Mouse (Mus musculus): Measurements from ENCODE around the gene Retnla. TPM values are rescaled to one million over a fixed set of nuclear protein-coding genes. Genes with fewer than 3 reads are reported as not detected.

The Retnla gene
- total RNA-seq, 2 experiments from 2014 or later: not detected

Other genes with a start within 250 kb of the Retnla start
- gene Trat1, start 70.5 kb upstream of the Retnla start, total RNA-seq (2021): under 1 TPM; 0.17 to 0.23 TPM
- gene Retnlb, start 25.7 kb upstream of the Retnla start, total RNA-seq (2021): not detected
- gene Retnlg, start 30.1 kb downstream of the Retnla start, total RNA-seq (2021): not detected
- gene Dzip3, start 151.6 kb downstream of the Retnla start, total RNA-seq (2021): 10 to 100 TPM; 89.9 to 90.2 TPM
- gene Cip2a, start 151.6 kb downstream of the Retnla start, total RNA-seq (2021): 1 to 10 TPM in 1 of 2 experiments, under 1 TPM in 1; 0.97 to 1.8 TPM
- under 1 TPM; 0.61 to 0.80 TPM for gene Myh15, start 214.9 kb downstream of the Retnla start, total RNA-seq (2021)